Mouse (Mus musculus) adrenal gland, postnatal 36 days (tissue): ENCODE measurements at regions not wholly inside any gene's neighbourhood (a gene's known extent, or its start where the extent isn't known, plus 50 kb on each side); places are given as distances from the start of the nearest gene placed in this dataset.

Experiments
- DNase-seq, 2 experiments: peaks; one replicate each; pipeline ENCODE4 v3.0.0; 2021; ENCODE audit warnings: mixed read lengths in 1 of 2

GRCm38 (mm10) chr17:68223170-68223569 is 50.4 kb upstream of the L3mbtl4 start:
- no peak for DNase-seq
